Mouse (Mus musculus): ENCODE measurements around the gene Aldob.

DNA sequence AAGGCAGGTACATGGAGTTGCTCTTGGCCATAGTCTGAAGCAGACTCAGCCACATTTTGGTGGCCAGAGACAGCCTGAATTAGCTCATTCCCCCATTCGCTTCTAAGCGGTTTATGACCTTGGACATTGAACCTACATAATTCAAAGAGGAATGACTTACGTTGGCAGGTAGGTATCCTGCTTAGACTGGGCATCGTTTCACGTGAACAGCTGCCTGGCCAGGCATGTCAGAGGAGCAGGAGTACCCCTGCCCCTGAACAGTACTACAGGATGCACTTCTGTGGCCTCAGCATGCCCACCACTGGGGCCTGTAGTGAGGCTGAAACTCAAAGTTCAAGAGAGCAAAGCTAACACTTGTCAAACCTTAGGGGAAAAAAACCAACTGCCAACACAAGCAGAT lies 4.0 kb upstream of the Aldob start:
- TF ChIP-seq EP300 (IDR thresholded peaks at IDR 0.05; ENCODE audit: insufficient read depth, low read depth, low read length), result no peak
- TF ChIP-seq POLR2A (IDR thresholded peaks at IDR 0.05; ENCODE audit: insufficient read depth, low read length), result no peak
